Mouse (Mus musculus) E14TG2a.4 (cell line): Measurements from ENCODE around the gene Clstn1.

Experiments
- CTCF ChIP-seq: conservative IDR thresholded peaks from 2 replicates; pipeline ENCODE4 v1.5.1; 2014; ENCODE audit warnings: low read length
- NANOG ChIP-seq: IDR thresholded peaks from 2 replicates; pipeline ENCODE4 v1.6.1; 2014; ENCODE audit warnings: borderline replicate concordance, low read length, mixed read lengths
- POU5F1 ChIP-seq: IDR thresholded peaks from 2 replicates; pipeline ENCODE4 v1.6.1; 2014; ENCODE audit warnings: low read length, borderline replicate concordance

DNA sequence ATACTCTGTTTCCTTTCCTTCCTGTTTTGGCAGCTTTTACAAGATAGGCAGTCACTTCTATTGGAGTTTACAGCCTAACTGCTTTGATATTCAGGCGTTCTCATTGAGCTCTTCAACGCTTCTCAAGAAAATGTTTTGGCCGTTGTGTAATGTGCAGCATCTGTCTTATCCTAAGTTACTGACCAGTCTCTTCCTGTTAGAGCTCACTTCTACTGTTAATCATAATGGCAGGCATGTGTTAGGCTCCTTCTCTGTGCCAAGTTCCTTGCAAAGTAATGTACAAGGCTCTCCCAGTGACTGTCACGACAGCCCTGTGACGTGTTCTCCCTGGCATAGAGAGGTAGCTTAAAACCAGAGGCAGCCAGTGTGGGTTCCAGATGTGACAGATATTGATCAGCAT, 34.6 kb upstream of the Clstn1 start:
- TF ChIP-seq CTCF, result no peak
- no peak for TF ChIP-seq NANOG
- no peak for TF ChIP-seq POU5F1
